21 mouse cellular contexts compared by ENCODE assay signal in genomic region chr8:126988346-126989006, GRCm38 (mm10). TPM values are rescaled to one million over a fixed set of nuclear protein-coding genes. Genes with fewer than 3 reads are reported as not detected.
DNase-seq lines count a peak whose midpoint lies in the region; ATAC-seq and TF ChIP-seq lines count a peak whose summit lies in the region.
"Had no signal": no experiment of that assay in that cellular context is flagged by ENCODE, and none has a peak within 500 bp of the region (broad histone marks: within the 10 kb centered on the region; RNA-seq: fewer than 3 reads in every experiment).

No protein-coding gene starts in this region.

- H3K27ac ChIP-seq in forebrain, embryonic 14.5 days (ENCODE audit: low read depth, low read length), result no peak overlapping the region
- no peak overlapping the region for H3K27ac ChIP-seq in forebrain, embryonic 11.5 days (ENCODE audit: low read depth, low read length)
- H3K27ac ChIP-seq in heart, embryonic 16.5 days (ENCODE audit: low read length), result no peak overlapping the region
- H3K27ac ChIP-seq: hindbrain, embryonic 14.5 days; limb, embryonic 10.5 days; liver, embryonic 12.5 days; macrophage; midbrain, embryonic 15.5 days had no signal

- no peaks in the 10 kb centered on the region for H3K36me3 ChIP-seq in forebrain, embryonic 14.5 days (ENCODE audit: control insufficient read depth, insufficient read depth, low read length)
- no peaks in the 10 kb centered on the region for H3K36me3 ChIP-seq in forebrain, embryonic 11.5 days (ENCODE audit: control insufficient read depth, insufficient read depth, low read length)
- no peaks in the 10 kb centered on the region for H3K36me3 ChIP-seq in heart, embryonic 16.5 days (ENCODE audit: control insufficient read depth, insufficient read depth)
- H3K36me3 ChIP-seq: limb, embryonic 10.5 days; liver, embryonic 12.5 days; midbrain, embryonic 15.5 days had no signal

- TF ChIP-seq CTCF in lung, adult 2 months (IDR thresholded peaks at IDR 0.05; ENCODE audit: insufficient read depth, low read length), result no peak

- peak; percentile 30 for DNase-seq in forebrain, embryonic 14.5 days (ENCODE audit: low spot score)
- DNase-seq in forebrain, embryonic 11.5 days (ENCODE audit: low spot score), result no peak
- DNase-seq in heart, adult 18-20 months, result no peak
- DNase-seq in lung, postnatal 10 days, result peak; percentile 36
- no peak for DNase-seq in lung, adult 2 months
- DNase-seq in heart, postnatal 4 days, result peak; percentile 42
- DNase-seq in thymus, postnatal 10 days (ENCODE audit: low spot score in 2 of 2), result no peak
- DNase-seq: adrenal gland, adult 8-10 months; B cell, adult 2 months; cerebellum, adult 8-10 months; gastrocnemius, postnatal 14 days; kidney, adult 2 months; kidney, postnatal 36 days; right cerebral cortex, postnatal 14 days had no signal

- ATAC-seq in forebrain, embryonic 14.5 days, result no peak
- ATAC-seq in forebrain, embryonic 11.5 days (replicated peaks; ENCODE audit: low FRiP score), result no peak
- ATAC-seq in heart, embryonic 16.5 days (replicated peaks; ENCODE audit: extremely low read depth, insufficient read depth, low FRiP score), result no peak
- ATAC-seq: forebrain, embryonic 16.5 days; liver, embryonic 12.5 days; midbrain, embryonic 15.5 days had no signal

- H3K4me1 ChIP-seq in forebrain, embryonic 14.5 days (ENCODE audit: control insufficient read depth, insufficient read depth, low read length), result no peaks in the 10 kb centered on the region
- H3K4me1 ChIP-seq in forebrain, embryonic 11.5 days (replicated peaks; ENCODE audit: control insufficient read depth, insufficient read depth, low read length), result no peaks in the 10 kb centered on the region
- H3K4me1 ChIP-seq in heart, embryonic 16.5 days (ENCODE audit: control insufficient read depth, insufficient read depth, low read length), result peaks cover 2% of the 10 kb centered on the region; the same call in 1 of the 2 replicates
- H3K4me1 ChIP-seq in lung, adult 2 months (ENCODE audit: control insufficient read depth, insufficient read depth, low read length), result no peaks in the 10 kb centered on the region; the same call in 1 of the 2 replicates
- H3K4me1 ChIP-seq: limb, embryonic 10.5 days; midbrain, embryonic 15.5 days had no signal

- no peak overlapping the region for H3K4me3 ChIP-seq in forebrain, embryonic 14.5 days (ENCODE audit: low read depth, low read length)
- H3K4me3 ChIP-seq in forebrain, embryonic 11.5 days (ENCODE audit: low read depth, low read length), result no peak overlapping the region
- H3K4me3 ChIP-seq in heart, embryonic 16.5 days (ENCODE audit: low read length), result no peak overlapping the region
- H3K4me3 ChIP-seq in lung, adult 2 months (replicated peaks; ENCODE audit: extremely low read depth, low read depth, low read length), result no peak overlapping the region
- H3K4me3 ChIP-seq: limb, embryonic 10.5 days; liver, embryonic 12.5 days; midbrain, embryonic 15.5 days had no signal

- H3K4me2 ChIP-seq in forebrain, embryonic 14.5 days (ENCODE audit: low read length), result no peak overlapping the region
- no peak overlapping the region for H3K4me2 ChIP-seq in forebrain, embryonic 11.5 days (ENCODE audit: low read depth, low read length, severe bottlenecking)
- peak overlapping the region; percentile 42; the same call in 1 of the 2 replicates for H3K4me2 ChIP-seq in heart, embryonic 16.5 days (ENCODE audit: low read depth, low read length)
- H3K4me2 ChIP-seq: hindbrain, embryonic 14.5 days; liver, embryonic 12.5 days; midbrain, embryonic 15.5 days had no signal

- TF ChIP-seq POLR2A in lung, adult 2 months (IDR thresholded peaks at IDR 0.05; ENCODE audit: borderline replicate concordance, extremely low read depth, low read depth, low read length), result no peak

- no peak overlapping the region for H3K9ac ChIP-seq in forebrain, embryonic 14.5 days (ENCODE audit: low read length)
- H3K9ac ChIP-seq in forebrain, embryonic 11.5 days (ENCODE audit: low read length), result no peak overlapping the region
- no peak overlapping the region for H3K9ac ChIP-seq in heart, embryonic 16.5 days (ENCODE audit: low read length)
- H3K9ac ChIP-seq: hindbrain, embryonic 14.5 days; liver, embryonic 12.5 days; midbrain, embryonic 15.5 days had no signal

- H3K9me3 ChIP-seq in forebrain, embryonic 14.5 days (replicated peaks; ENCODE audit: control insufficient read depth, low read length), result no peaks in the 10 kb centered on the region
- H3K9me3 ChIP-seq in forebrain, embryonic 11.5 days (ENCODE audit: control insufficient read depth, low read length), result no peaks in the 10 kb centered on the region
- peaks cover 4% of the 10 kb centered on the region; the same call in 1 of the 2 replicates for H3K9me3 ChIP-seq in heart, embryonic 16.5 days (replicated peaks; ENCODE audit: control insufficient read depth, low read length)
- H3K9me3 ChIP-seq: limb, embryonic 10.5 days; liver, embryonic 12.5 days; midbrain, embryonic 15.5 days had no signal

- WGBS in forebrain, embryonic 14.5 days, result 67% methylated on average over 16 of the region's 16 CpGs
- WGBS in forebrain, embryonic 11.5 days, result 66% methylated on average over 16 of the region's 16 CpGs
- WGBS in heart, embryonic 16.5 days, result 36% methylated on average over 16 of the region's 16 CpGs
- 63% methylated on average over 16 of the region's 16 CpGs for WGBS in lung, adult 2 months

- no peaks in the 10 kb centered on the region for H3K27me3 ChIP-seq in forebrain, embryonic 14.5 days (replicated peaks; ENCODE audit: control insufficient read depth, insufficient read depth, low read length)
- no peaks in the 10 kb centered on the region for H3K27me3 ChIP-seq in forebrain, embryonic 11.5 days (ENCODE audit: control insufficient read depth, insufficient read depth, low read length)
- H3K27me3 ChIP-seq in heart, embryonic 16.5 days (ENCODE audit: control insufficient read depth, insufficient read depth, low read length), result no peaks in the 10 kb centered on the region

RNA-seq across cellular contexts. Expression of gene Rbm34, which starts 17.6 kb away (rescaled TPM):
- 19.7 and 22.1 TPM in 2 replicates for polyA plus RNA-seq in forebrain, embryonic 14.5 days (2014; fragmentation: Nextera tagmentation; extraction: Ambion mirVana)
- 29.8 and 31.1 TPM in 2 replicates for polyA plus RNA-seq in forebrain, embryonic 11.5 days (2014; fragmentation: Nextera tagmentation; extraction: Ambion mirVana)
- 9.4 and 11.5 TPM in 2 replicates for polyA plus RNA-seq in heart, embryonic 16.5 days (2015; fragmentation: Nextera tagmentation; extraction: Ambion mirVana)
- total RNA-seq in heart, adult 18-20 months (2021), result 1 to 10 TPM; 3.3 to 4.2 TPM
- polyA plus RNA-seq in lung, adult 2 months (2012; rRNA removed), result 2.1 and 2.4 TPM in 2 replicates
- total RNA-seq in heart, postnatal 4 days (2021), result 1 to 10 TPM; 7.6 to 8.5 TPM

RNA-seq across cellular contexts. Expression of gene Tomm20, which starts 42.8 kb away (rescaled TPM):
- 218 and 229 TPM in 2 replicates for polyA plus RNA-seq in forebrain, embryonic 14.5 days (2014; fragmentation: Nextera tagmentation; extraction: Ambion mirVana)
- 219 and 231 TPM in 2 replicates for polyA plus RNA-seq in forebrain, embryonic 11.5 days (2014; fragmentation: Nextera tagmentation; extraction: Ambion mirVana)
- polyA plus RNA-seq in heart, embryonic 16.5 days (2015; fragmentation: Nextera tagmentation; extraction: Ambion mirVana), result 196 and 200 TPM in 2 replicates
- 10 to 100 TPM; 93.5 to 97.6 TPM for total RNA-seq in heart, adult 18-20 months (2021)
- 184 and 369 TPM in 2 replicates for polyA plus RNA-seq in lung, adult 2 months (2012; rRNA removed)
- 100 to 1,000 TPM; 104 to 120 TPM for total RNA-seq in heart, postnatal 4 days (2021)

Comparison
In these comparisons a context has a peak if more than half of its experiments do, and no peak if none do; other contexts are left out.
1. DNase-seq: peak in forebrain, embryonic 14.5 days (single experiment), lung, postnatal 10 days (single experiment) and heart, postnatal 4 days (single experiment); none in forebrain, embryonic 11.5 days (single experiment), heart, adult 18-20 months (0 of 2), lung, adult 2 months (single experiment) and thymus, postnatal 10 days (0 of 2).